Mouse (Mus musculus) megakaryocyte, embryonic 14.5 days (primary cell): ENCODE data around the gene Gpt2. TPM values are rescaled to one million over a fixed set of nuclear protein-coding genes. Genes with fewer than 3 reads are reported as not detected.
A peak's percentile ranks its signal among the peaks of the same experiment; 100 is the strongest.

ENCODE experiments used
- H3K27me3 ChIP-seq: replicated peaks from 2 replicates; pipeline ENCODE3; 2012; ENCODE audit warnings: inconsistent platforms
- H3K36me3 ChIP-seq: replicated peaks from 2 replicates; pipeline ENCODE3; 2012; ENCODE audit warnings: low read length, inconsistent platforms, mixed read lengths
- H3K4me1 ChIP-seq: 2 replicates; pipeline ENCODE4 v1.6.1; 2012; ENCODE audit warnings: inconsistent platforms
- H3K4me3 ChIP-seq: replicated peaks from 2 replicates; pipeline ENCODE3; 2012; ENCODE audit warnings: moderate library complexity, mild to moderate bottlenecking, inconsistent platforms
- H3K9me3 ChIP-seq: 2 replicates; pipeline ENCODE4 v1.6.1; 2012; ENCODE audit warnings: inconsistent platforms
- FLI1 ChIP-seq: IDR thresholded peaks from 2 replicates; pipeline ENCODE4 v1.6.1; 2012; ENCODE audit warnings: low read length, inconsistent platforms, mixed read lengths
- GATA1 ChIP-seq: IDR thresholded peaks from 3 replicates; pipeline ENCODE4 v1.6.1; 2012; ENCODE audit warnings: mixed read lengths, low read length, inconsistent platforms, borderline replicate concordance
- polyA plus RNA-seq: library from polyadenylated mRNA; stranded (reverse); fragments of >175 nt; gene quantifications from 2 replicates; pipeline ENCODE4 v1.2.3, GENCODE M21; 2012; ENCODE audit warnings: low replicate concordance; ENCODE audit not compliant: insufficient read depth

The Gpt2 gene
- polyA plus RNA-seq, 1 experiment = 2.5 TPM

DNA sequence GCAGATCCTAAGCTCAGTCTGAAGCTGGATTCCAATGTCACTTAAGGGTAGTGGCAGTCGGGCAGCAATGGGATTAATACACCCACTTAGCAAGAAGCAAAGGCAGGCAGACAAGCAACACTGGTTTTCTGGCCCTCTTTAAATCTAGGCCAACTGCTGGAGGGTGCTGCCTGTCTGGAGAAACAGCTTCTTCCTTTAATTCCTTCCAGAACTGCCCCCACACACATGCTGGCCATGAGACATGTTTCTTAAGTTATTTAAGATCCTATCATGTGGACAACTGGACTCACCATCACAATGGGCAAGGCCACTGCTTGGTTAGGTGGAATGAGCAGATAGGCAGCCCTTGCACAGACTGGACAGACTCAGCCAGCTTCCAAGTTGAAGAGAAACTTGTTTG, 41.8 kb downstream of the Gpt2 start:
- peaks cover 73% of the 10 kb centered on the region for H3K36me3 ChIP-seq
- H3K27me3 ChIP-seq = no peaks in the 10 kb centered on the region

DNA sequence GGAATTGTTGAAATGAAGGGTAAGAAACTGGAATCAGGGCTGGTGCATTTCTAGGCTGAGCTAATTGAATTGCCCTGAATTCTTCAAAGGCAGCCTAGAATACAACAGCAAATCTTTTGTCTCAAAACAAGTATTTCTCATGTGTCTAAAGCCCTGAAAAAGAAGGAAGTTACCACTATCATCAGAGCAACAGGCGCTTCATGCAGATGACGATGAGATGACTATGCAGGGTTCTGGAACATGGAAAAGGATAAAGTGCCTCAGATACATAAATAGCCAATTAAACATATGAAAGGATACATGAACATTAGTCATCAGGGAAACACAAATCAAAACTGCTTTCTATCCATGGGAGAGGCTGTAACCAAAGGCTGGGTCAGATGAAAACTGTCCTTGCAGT, 44.0 kb downstream of the Gpt2 start:
- Histone ChIP-seq H3K4me1 (peaks cover 32% of the 10 kb centered on the region), H3K9me3 (no peaks in the 10 kb centered on the region), H3K36me3 (peaks cover 79% of the 10 kb centered on the region), H3K4me3 (no peak overlapping the region), H3K27me3 (no peaks in the 10 kb centered on the region)
- TF ChIP-seq FLI1 (no peak), GATA1 (no peak)

More for the DNA sequence above, 41.8 kb downstream of the Gpt2 start:
- TF ChIP-seq FLI1 (no peak), GATA1 (no peak)
- peaks cover 8% of the 10 kb centered on the region; the same call in 1 of the 2 replicates for H3K9me3 ChIP-seq
- H3K4me1 ChIP-seq = peaks cover 38% of the 10 kb centered on the region
- H3K4me3 ChIP-seq = no peak overlapping the region

DNA sequence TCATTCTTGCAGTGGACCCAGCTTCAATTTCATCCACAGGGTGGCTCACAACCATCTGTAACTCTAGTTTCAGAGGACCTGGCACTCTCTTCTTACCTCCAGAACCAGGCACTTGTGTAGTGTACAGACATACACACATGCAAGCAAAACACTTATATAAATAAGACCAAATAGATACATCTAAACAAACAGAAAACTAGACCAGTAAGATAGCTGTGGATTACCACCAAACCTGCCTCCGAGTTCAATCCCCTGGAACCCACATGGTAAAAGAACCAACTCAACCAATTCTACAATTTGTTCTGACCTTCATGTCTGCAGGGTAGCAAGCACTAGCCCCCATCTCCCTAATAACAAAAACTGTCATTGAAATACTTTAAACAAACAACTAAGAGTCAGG, 59.6 kb downstream of the Gpt2 start:
- TF ChIP-seq FLI1 (no peak), GATA1 (no peak)
- H3K36me3 ChIP-seq = peaks cover 66% of the 10 kb centered on the region
- peaks cover 36% of the 10 kb centered on the region for H3K4me1 ChIP-seq
- H3K27me3 ChIP-seq = no peaks in the 10 kb centered on the region
- H3K4me3 ChIP-seq = no peak overlapping the region
- H3K9me3 ChIP-seq = no peaks in the 10 kb centered on the region

DNA sequence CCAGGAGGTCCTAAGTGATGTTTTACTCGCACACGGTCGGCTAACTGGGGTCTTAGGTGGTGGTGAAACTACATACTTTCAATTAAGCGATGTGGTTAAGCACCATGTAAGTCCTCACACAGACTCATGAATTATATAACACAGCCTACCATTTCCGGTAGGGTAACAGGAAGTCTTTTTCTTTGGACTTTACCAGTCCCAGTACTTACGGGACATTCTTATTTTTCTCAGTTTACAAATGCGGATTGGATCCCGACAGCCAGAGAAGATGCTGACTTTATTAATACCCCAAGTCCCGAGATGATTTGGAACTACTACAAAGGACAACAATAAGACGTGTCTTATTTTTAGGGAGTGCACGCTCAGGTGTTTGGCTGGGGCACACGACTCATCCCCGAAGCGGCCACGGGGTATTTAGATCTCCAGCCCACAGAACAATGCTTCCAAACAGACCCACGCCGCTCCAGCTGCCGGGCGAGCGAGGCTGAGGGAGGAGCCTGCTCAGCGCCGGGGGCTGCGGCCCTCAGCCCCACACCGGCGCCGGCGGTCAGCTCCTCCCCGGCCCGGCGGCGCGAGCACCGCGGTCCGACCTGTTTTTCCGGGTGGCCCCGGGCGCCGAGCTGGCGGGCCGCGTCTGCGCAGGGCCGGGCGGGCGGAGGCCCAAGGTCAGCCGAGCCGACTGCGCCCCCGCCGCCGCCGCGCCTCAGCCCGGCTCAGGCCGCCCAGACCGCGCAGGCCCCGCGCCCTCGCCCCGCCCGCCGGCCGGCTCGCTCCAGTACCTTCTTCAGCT, 62.2 kb downstream of the Gpt2 start:
- H3K9me3 ChIP-seq = no peaks in the 10 kb centered on the region
- peaks cover 58% of the 10 kb centered on the region for H3K4me1 ChIP-seq
- no peaks in the 10 kb centered on the region for H3K27me3 ChIP-seq
- TF ChIP-seq GATA1 = no peak
- no peak for TF ChIP-seq FLI1
- peak overlapping the region; percentile 98 for H3K4me3 ChIP-seq
- peaks cover 40% of the 10 kb centered on the region for H3K36me3 ChIP-seq

DNA sequence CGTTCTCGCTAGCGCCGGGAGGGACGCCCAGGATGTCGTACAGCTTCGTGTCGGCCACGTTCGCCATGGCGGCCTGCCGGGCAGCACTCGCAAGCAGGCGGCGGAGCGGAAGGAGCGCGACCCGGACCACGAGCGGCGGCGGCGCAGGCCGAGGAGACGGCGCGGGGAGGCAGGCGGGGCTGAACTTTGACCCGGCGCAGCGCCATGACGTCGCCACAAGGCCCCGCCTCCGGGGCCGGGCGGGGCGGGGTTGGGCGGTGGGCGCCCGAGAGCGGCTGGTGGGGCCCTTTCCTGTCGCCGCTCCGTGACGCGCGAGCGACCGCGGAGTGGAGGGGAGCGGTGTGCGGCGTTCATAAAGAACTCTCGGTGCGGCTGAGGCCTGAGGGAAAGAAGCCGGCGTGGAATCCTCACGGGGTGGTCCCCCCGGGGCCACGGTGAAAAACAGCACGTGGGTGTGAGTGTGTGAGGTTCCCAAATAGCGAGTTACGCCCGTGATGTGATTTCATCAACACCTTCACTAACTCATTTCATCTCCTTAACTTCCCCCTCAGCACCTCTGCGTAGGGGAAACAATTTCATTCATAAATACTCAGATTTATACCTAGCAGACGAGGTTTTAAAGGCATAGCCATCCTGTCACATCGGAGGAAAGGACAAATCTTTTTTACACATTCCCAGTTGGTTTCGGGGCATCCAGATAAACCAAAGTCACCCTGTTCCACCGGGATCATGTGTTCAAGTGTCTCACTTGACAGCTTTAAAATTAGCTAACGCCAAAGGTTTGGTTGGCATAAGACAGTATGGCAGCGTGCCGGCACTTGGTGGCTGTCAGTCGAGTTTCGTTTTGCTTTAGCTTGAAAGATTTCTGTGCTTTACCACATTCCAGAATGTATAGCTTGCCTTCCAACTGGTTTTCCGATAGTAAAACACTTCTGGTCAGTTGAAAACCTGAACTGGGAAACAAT, 63.1 kb downstream of the Gpt2 start, which contains the start of gene Dnaja2:
Gene Dnaja2 (minus strand): TSS at position 164 of the 965 bp plus-strand sequence.
- Histone ChIP-seq H3K4me3 (peak within 1 kb of the TSS; percentile 98), H3K36me3 (peaks cover 31% of the 10 kb centered on the region), H3K9me3 (no peaks in the 10 kb centered on the region), H3K4me1 (peaks cover 67% of the 10 kb centered on the region), H3K27me3 (no peaks in the 10 kb centered on the region)
- no peak for TF ChIP-seq FLI1

DNA sequence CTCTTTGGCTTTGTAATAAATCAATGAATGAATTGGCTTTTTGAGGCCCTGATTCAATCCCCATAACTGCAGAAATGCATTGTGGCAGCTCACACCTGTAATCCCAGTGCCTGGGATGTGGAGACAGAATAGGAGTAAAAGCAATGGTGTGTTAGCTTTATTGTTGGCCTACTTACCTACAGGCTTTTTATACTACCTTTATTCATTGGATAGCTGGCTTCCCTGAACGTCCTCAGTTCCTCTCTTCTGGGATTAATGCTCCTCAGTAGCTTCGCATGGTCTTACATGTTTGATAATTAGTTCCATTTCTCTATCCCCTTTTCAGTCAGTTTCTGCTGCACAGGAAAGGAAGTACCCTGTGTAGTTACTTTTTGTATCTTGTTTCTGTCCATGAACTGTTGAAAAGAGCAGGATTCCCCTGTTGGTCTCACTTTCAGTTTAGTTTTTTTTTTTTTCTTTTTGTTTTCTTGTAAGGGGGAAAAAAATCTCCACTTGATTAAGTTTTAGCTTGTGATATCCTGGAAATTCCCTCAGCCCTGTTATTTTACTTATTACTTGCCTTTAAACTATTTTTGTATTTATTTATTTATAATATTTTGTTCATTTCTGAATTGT, 64.7 kb downstream of the Gpt2 start:
- H3K4me3 ChIP-seq = peak overlapping the region; percentile 81
- TF ChIP-seq GATA1 (no peak), FLI1 (no peak)
- no peaks in the 10 kb centered on the region for H3K27me3 ChIP-seq
- H3K4me1 ChIP-seq = peaks cover 64% of the 10 kb centered on the region
- H3K36me3 ChIP-seq = peaks cover 15% of the 10 kb centered on the region
- H3K9me3 ChIP-seq = no peaks in the 10 kb centered on the region

DNA sequence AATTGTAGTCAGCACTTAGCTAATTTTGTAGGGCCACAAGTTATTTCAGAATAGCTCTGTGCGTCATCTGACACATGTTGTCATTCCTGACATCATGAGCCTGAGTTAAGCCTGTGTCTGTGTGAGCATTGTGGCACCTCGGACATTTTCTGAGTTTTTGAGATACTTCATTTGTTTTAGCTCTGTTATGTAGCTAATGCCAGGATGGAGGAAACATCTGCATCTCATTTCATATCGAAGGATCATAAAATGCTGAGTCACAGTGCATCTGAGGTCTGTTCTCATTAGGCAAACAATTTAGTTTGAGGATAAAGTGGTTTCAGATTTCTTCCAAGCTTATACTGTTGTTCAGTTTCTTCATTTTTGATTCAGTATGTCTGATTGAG, 65.2 kb downstream of the Gpt2 start:
- H3K4me3 ChIP-seq = peak overlapping the region; percentile 72
- no peaks in the 10 kb centered on the region for H3K27me3 ChIP-seq
- no peaks in the 10 kb centered on the region for H3K9me3 ChIP-seq
- TF ChIP-seq GATA1 = no peak
- no peak for TF ChIP-seq FLI1
- peaks cover 10% of the 10 kb centered on the region for H3K36me3 ChIP-seq
- peaks cover 62% of the 10 kb centered on the region for H3K4me1 ChIP-seq

DNA sequence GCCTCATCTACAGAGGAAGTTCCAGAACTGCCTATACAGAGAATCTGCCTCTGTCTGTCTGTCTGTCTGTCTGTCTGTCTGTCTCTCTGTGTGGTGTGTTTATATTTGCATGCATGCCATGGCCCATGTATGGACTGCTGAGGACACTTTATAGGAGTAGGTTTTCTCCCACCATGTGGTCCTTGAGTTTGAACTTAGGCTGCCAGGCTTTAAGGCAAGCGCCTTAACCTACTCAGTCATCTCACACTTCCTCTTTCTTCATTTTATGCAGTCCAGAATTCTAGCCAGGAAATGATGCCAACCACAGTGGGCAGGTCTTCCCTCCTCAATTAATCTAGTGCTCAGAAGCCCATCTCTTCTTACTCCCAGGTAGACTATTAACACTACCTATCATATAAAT, 66.8 kb downstream of the Gpt2 start:
- Histone ChIP-seq H3K36me3 (no peaks in the 10 kb centered on the region), H3K4me1 (peaks cover 53% of the 10 kb centered on the region), H3K4me3 (no peak overlapping the region), H3K27me3 (no peaks in the 10 kb centered on the region), H3K9me3 (no peaks in the 10 kb centered on the region)
- TF ChIP-seq FLI1 (no peak), GATA1 (no peak)

DNA sequence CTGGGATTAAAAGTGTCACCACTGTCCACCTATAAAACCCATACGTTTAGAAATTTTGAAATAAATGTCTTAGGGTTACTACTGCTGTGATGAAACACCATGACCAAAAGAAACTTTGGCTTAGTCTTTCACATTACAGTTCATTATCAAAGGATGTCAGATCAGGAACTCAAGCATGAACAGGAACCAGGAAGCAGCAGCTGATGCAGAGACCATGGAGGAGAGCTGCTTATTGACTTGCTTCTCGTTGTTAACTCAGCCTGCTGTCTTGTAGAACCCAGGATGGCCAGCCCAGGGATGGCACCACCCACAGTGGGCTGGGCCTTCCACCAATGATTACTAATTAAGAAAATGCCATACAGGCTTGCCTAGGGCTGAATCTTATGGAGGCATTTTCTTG, 67.6 kb downstream of the Gpt2 start:
- no peak for TF ChIP-seq FLI1
- no peak for TF ChIP-seq GATA1
- Histone ChIP-seq H3K27me3 (no peaks in the 10 kb centered on the region), H3K9me3 (no peaks in the 10 kb centered on the region), H3K4me1 (peaks cover 53% of the 10 kb centered on the region), H3K4me3 (peak overlapping the region; percentile 24), H3K36me3 (no peaks in the 10 kb centered on the region)

DNA sequence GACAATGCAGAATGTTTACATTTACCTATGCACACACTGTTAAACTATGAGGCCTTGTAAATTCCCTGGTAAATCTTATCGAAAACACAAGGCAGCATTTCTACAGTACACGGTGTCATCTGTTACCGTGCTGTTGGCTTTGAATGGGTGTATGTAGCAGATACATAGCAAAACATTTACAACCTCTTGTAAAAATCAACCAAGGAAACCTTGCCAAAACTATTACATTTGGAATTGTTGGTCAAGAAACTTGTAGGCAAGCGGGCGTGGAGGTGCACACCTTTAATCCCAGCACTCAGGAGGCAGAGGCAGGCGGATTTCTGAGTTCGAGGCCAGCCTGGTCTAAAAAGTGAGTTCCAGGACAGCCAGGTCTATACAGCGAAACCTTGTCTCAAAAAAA, 71.0 kb downstream of the Gpt2 start:
- TF ChIP-seq FLI1 (no peak), GATA1 (no peak)
- no peaks in the 10 kb centered on the region for H3K36me3 ChIP-seq
- no peak overlapping the region for H3K4me3 ChIP-seq
- H3K9me3 ChIP-seq = no peaks in the 10 kb centered on the region
- H3K27me3 ChIP-seq = no peaks in the 10 kb centered on the region
- H3K4me1 ChIP-seq = peaks cover 28% of the 10 kb centered on the region
